Mouse (Mus musculus) megakaryocyte progenitor cell, adult 5-6 weeks (primary cell): ENCODE results near the gene Sh2d3c. TPM values are rescaled to one million over a fixed set of nuclear protein-coding genes. Genes with fewer than 3 reads are reported as not detected.
A peak's percentile ranks its signal among the peaks of the same experiment; 100 is the strongest.

Source experiments
- ATAC-seq: replicated peaks from 2 replicates; pipeline ENCODE4 v1.8.0; 2016; ENCODE audit warnings: mild to moderate bottlenecking, moderate TSS enrichment, inconsistent platforms; ENCODE audit not compliant: poor library complexity
- total RNA-seq, 2 experiments: library from RNA; stranded (forward) in 1 of 2; stranded (reverse) in 1 of 2; fragments of 157-497, 149-512 nt in 1 of 2; fragments of 200-1000 nt in 1 of 2; gene quantifications; 2 replicates each; pipeline versions ENCODE4 v1.2.3 to v1.2.4; 2015 to 2017

The Sh2d3c gene
- total RNA-seq, 2 experiments from 2014 or later: 10.7 to 18.2 TPM

DNA sequence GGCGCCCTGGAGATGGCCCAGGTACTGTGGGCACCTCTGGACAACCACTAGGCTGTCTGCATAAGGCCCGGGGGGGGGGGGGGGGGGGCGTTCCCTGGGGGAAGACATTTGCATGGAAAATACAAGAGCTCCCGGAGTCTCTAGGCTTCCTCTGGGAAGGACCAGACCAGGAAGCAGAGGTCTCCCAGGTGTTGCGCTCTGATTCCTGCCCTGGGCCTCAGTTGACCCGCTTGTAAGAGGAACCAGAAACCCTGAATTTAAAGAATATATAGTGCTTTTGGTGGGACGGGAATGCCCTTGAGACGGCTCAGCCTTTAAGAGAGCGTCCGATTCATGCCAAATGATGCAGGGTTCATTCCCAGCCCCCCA lies 30.8 kb downstream of the Sh2d3c start:
- ATAC-seq: no peak

GRCm38 (mm10) chr2:32752181-32752580 lies 31.3 kb downstream of the Sh2d3c start:
- ATAC-seq: no peak

DNA sequence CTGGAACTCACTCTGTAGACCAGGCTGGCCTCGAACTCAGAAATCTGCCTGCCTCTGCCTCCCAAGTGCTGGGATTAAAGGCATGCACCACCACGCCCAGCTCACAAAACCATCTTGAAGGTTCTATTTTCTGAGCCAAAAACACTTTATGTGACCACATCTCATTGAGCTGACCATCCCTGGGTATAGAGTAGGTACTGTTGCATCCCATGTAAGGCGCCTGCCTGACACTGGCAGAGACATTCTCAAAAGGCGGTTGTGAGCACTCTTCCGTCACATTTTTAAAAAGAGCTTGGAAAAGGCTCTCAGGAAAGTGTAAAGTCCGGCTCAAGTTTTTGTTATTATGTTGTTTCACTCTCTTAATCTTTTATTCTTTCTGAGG lies 35.8 kb downstream of the Sh2d3c start:
- no peak for ATAC-seq

GRCm38 (mm10) chr2:32757056-32757845 lies 36.4 kb downstream of the Sh2d3c start, which contains the start of gene Tor2a:
Gene Tor2a (plus strand): TSS chr2:32757234.
- peak; percentile 99 for ATAC-seq

DNA sequence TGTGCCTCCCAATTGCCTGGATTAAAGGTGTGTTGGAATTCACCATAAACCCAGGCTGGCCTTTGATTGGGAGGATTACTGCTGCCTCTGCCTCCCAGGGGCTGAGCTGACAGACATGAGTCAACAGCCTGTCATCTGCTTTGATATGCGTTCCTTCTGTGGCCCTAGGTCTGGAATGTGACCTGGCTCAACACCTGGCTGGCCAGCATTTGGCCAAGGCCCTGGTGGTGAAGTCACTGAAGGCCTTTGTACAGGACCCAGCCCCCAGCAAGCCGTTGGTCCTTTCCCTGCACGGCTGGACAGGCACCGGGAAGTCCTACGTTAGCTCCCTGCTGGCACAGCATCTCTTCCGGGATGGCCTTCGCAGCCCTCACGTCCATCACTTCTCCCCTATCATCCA lies 37.6 kb downstream of the Sh2d3c start:
- ATAC-seq: no peak

GRCm38 (mm10) chr2:32759001-32759400 lies 38.1 kb downstream of the Sh2d3c start:
- no peak for ATAC-seq

- no peak for ATAC-seq
These were observed 40.5 kb downstream of the Sh2d3c start for GRCm38 (mm10) chr2:32761361-32761760.

DNA sequence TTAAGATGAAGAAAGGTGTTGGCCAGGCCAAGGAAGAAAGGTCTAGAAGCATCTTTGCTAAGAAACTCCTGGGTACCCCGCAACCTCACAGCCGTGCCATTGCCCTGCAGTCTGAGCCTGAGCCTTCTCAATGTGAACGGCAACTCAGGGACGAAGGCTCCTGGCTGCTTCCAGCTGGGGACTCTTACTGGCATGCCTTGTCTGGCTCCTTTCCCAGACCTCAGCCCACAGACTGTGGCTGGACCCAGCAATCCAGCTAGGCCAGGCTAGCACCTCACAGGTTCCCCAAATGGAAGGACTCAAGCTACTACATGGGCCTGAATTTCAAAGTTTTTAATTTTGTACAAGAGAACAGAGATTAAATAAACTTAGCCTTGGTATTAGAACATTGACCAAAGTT lies 41.0 kb downstream of the Sh2d3c start:
- no peak for ATAC-seq

GRCm38 (mm10) chr2:32763353-32763752 lies 42.5 kb downstream of the Sh2d3c start:
- peak; percentile 39; the same call in 1 of the 2 replicates for ATAC-seq

DNA sequence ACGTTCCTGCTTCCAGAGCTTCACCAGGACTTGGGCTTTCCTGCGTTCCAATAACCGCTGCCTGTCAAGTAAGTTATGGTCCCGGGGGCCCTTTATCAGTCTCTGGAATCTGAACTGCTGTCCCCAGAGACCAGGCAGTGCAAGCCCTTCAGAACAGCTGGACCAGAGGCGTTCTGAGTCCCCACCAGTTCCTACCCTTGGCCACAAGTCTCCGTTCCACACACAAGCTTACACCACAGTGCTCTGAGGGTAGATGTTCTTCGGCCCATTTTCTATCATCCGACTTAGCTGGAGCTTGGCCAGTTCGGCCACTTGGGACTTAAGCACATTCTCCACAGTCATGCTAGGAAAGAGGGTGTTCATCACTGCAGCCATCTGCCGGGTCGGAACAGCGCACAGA lies 46.4 kb downstream of the Sh2d3c start:
- ATAC-seq: no peak

DNA sequence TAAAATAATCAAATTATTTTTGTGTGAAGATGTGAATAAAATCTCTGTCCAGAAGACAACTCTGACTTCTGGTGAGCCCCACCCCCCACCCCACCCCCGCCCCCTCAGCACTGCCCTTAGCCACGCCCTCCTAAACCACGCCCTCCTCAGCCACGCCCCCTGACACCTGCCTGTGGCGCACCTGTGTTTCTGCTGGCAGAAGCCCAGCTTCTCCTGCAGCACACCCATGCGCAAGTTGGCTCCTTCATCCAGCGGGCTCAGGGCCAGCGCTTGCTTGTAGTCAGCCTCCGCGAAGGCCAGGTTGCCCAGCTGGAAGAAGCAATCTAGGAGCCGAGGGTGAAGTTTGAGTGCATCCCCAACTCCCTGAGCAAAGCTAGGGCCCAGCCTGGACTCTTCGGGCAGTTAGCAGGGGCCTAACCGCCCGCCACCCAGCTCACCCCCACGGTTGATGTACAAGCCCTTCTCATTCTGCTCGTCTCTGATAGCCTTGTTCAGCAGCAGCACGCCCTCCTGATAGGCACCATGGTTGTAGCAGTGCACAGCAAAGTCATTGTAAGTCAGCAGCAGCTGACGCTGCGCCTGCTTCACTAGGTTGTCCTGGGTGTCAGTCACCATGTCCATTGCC lies 47.9 kb downstream of the Sh2d3c start:
- peak; percentile 91 for ATAC-seq

- no peak for ATAC-seq
These were observed 48.7 kb downstream of the Sh2d3c start for GRCm38 (mm10) chr2:32769327-32770085.

GRCm38 (mm10) chr2:32771886-32772285 lies 51.0 kb downstream of the Sh2d3c start:
- no peak for ATAC-seq

DNA sequence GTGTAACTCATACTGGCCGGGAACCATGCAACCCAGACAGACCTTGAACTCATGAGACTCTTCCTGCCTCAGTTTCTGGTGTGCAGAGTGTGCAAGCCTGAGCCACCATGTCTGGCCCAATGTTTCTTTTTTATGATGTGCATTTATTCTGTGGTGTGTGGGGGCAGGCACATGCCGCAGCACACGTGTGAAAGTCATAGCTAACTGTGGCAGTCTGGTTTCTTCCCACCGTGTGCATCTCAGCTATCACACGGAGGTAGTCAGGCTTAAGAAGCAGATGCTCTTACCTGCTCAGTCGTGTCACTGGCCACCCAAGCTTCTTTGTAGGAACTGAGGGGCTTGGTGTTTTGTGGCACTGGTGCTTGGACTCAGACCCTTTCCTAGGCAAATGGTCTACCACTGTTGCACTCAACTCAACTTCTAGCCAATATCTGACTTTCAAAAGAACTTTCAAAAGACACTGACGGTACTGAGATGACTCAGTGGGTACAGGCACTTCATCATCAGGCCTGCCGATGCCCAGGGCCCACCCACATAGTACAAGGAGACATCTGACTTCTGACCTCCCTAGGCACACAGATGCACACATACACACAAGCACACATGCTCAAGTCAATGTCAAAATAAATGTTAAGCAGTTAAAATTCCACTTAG lies 51.9 kb downstream of the Sh2d3c start:
- no peak for ATAC-seq

- ATAC-seq: peak; percentile 94
These were observed 54.7 kb downstream of the Sh2d3c start, which contains the start of the genes Ttc16 and Ptrh1 for GRCm38 (mm10) chr2:32775359-32776074. Gene Ttc16 (minus strand): TSS chr2:32775633. Gene Ptrh1 (plus strand): TSS chr2:32775786.

DNA sequence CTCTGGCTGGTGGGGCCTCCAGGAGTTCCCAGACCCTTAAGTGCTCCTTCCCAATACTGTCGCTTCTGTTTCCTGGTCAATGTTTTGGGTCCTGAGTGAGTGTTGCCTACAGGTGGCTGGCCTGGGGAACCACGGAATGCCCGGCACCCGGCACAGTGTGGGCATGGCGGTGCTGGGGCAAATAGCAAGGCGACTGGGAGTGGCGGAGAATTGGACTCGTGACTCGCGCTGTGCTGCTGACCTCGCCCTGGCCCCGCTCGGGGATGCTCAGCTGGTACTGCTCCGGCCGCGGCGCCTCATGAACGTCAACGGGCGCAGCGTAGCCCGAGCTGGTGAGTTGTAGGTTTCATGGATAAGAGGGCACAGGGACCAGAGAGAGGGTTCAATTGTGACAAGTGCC lies 55.3 kb downstream of the Sh2d3c start:
- ATAC-seq: no peak; the same call in 1 of the 2 replicates

DNA sequence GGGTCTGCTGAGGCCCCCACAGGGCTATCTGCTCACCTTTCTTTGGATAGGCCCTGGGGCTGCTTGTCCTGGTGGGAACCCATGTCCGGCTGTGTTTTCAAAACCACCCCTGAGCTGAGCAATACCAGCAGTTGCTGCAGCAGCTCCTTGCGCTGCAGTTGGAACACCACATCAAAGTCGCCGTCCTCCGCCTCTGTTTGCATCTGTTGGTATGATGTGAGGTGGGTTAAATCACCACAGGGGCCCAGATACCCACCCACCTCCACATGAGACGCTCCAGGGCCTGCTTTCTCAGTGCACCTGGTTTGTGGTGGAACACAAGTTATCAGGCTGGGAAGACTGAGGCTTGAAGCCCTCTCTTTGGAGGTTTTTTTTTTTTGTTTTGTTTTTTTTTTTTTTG lies 57.2 kb downstream of the Sh2d3c start:
- ATAC-seq: no peak

DNA sequence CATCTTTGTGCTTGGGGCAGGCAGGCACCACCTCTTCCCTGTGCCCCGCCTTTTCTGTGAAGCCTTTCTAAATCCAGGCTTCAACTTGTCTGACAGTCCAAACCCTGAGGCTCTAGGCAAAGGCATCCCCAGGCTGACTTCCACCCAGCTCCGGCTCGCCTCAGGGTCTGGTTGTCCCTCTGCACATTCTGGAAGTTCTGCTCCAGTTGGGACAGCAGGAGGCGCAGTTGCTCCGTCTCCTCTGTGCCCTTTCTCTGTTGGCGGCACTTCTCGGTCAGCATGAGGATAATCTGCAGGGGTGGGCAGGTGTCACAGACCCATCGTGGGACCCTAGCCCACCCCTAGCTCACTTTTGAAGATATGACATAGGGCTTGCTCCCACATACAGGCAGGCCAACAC lies 58.3 kb downstream of the Sh2d3c start:
- peak; percentile 50 for ATAC-seq

DNA sequence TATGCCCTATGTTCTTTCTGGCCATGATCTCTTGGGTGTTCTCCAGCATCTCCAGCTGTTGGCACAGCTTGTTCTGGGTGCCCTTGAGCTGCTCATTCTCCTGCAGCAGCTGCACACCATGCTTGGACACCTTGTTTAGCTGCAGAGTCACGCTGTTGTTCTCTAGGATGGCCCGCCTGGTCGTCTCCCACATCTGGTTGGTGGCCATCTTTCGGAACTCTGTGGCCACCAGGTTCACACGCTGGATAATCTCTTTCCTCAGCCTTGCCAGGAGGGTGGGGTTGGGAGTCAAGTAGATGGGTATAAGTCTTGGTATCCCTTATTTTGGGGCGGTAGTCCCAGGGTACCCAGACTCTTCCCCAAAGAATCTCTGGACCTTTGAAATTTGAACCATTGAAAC lies 58.9 kb downstream of the Sh2d3c start:
- no peak for ATAC-seq

DNA sequence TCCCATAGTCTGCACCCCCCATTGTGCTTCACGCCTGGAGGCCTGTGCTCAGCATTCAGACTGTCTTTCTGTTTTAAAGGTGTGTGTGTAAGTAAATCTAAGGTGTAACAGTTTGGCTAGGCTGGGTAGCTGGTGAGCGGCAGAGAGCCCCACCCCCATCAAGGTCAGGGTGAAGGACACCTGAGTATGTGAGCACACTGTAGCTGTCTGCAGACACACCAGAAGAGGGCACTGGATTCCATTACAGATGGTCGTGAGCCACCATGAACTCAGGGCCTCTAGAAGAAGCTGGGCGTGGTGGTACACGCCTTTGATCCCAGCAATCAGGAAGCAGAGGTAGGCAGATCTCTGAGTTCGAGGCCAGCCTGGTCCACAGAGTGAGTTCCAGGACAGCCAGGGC lies 60.9 kb downstream of the Sh2d3c start:
- ATAC-seq: no peak
